Mouse (Mus musculus): ENCODE results near the gene Neurod6.

Gene Neurod6

DNA sequence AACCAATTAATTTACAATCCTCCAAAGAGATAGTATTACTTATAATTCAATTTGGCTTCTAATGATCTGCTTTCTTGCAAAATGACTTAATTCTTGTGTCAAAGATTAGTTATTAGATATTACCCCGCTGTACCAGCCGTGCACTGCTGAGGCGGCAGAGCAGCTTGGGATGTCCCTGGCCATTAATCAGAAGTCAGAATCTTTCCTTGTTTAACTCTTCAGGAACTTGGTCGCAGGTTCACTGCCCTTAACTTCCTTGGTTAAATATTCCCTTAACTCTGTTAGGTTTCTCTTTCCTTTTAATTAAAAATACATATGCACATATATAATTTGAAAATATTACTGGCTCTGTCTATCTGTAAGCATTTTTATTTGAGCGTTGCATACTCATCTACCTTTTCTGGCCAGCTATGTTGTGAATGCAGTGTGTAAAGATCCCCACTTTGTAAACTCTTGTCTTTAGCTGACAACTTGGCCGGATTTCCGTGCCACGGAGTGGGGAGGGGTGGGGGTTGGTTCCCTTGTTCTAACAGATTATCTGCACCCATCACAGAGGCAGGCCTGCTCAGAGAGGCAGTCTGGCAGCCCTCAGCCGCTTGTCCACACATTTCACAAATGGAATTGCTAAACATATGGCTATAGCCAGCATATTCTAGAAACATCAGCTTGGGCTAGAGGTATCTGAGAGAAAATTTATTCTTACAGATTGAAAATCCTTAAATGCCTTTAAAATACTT is 34.1 kb downstream of the Neurod6 start:
- no peak for DNase-seq (ENCODE audit: low read depth)

DNA sequence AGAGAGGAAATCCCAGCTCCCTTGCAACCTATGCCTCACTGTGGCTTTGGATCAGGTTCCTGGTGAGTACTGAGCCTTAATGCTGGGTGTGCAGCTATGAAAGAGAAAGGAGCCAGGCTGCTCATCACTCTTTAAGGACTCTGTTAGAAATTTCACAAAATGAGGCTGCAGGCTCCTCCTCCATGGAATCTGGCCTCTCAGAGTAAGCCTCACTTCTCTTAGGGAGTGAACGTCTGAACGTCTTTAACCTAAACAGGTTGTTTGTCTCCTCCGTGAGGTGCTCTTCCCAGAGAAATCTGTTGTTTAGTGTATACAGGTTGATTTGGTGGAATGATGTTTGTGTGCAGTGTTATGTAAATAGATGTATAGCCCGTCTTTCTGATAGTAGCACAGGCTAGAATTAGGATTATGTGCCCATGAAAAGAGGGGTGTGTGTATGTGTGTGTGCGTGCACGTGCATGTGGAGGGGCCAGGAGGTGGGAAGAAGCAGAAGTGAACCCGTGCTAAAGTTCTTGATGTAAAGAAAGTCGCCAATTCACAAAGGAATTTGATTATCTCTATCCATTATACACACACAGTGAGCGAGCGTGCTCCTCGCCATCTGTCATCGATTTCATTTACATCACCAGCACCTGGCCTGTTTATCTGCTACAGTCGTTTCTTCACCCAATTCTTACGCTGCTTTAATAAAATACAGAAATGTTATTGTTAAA is 34.8 kb downstream of the Neurod6 start:
- DNase-seq (ENCODE audit: low read depth): no peak

DNA sequence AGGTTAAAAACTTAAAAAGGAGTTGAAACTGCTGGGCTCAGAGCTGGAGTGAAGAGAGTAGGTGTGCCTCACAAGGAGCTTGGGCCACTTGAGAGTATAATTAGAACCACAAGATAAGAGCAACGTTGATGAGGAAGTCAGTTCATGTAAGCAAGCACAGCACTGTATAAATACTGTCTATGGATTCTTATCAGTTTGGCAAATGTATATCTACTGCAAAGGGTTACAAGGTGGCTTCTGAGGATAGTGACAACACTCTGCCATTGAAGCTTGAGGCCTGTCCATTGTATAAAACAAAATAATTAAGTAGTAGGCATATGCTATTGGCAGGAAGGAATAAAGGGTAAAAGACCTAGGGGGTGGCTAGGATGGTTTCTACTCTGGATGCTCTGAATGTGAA is 46.4 kb downstream of the Neurod6 start:
- no peak for DNase-seq (ENCODE audit: low read depth)

Measured in naive thymus-derived CD4-positive, alpha-beta T cell, adult 2 months (primary cell).